Mouse (Mus musculus): ENCODE data around the gene Ankrd31.
"Not testable (repeated sequence)": the region's sequence is repeated elsewhere in the genome, so short reads cannot be mapped to it uniquely, and the experiment has no call there.

The Ankrd31 gene

DNA sequence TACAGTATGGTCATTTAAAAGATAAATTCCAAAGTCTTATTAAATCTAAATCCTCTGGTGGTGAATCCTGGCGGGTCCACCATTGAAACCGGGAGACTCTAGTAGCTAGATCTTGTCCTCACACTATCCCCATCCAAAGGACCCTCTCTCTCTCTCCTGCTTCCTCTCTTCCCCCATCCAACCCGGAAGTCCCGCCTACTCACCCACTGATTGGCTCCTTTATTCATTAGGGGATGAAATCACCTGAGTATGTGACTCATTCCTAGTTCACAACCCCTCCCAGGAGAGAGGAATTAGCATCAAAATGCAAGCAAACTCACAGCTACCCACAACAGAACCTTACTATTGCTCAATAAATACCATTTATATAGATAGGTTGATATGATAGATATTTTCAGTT is 122.7 kb downstream of the Ankrd31 start:
- DNase-seq, result no peak

DNA sequence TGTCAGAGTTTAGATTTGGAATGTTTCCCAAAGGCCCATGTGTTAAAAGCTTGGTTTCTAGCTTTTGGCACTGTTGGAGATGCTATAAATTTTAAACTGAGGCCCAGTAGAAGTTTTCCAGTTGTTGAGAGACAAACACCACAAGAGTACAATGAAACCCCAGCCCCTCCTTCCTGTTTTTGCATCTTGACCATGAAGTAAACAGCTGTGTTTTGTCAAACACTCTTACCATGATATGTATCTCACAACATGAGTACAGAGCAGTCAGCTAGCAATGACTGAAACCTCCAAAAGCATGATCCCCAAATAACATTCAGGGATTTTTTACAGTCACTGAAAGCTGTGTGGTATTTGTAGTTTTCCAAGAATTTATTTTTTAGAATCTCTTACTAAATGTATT is 126.0 kb downstream of the Ankrd31 start:
- DNase-seq, result no peak

DNA sequence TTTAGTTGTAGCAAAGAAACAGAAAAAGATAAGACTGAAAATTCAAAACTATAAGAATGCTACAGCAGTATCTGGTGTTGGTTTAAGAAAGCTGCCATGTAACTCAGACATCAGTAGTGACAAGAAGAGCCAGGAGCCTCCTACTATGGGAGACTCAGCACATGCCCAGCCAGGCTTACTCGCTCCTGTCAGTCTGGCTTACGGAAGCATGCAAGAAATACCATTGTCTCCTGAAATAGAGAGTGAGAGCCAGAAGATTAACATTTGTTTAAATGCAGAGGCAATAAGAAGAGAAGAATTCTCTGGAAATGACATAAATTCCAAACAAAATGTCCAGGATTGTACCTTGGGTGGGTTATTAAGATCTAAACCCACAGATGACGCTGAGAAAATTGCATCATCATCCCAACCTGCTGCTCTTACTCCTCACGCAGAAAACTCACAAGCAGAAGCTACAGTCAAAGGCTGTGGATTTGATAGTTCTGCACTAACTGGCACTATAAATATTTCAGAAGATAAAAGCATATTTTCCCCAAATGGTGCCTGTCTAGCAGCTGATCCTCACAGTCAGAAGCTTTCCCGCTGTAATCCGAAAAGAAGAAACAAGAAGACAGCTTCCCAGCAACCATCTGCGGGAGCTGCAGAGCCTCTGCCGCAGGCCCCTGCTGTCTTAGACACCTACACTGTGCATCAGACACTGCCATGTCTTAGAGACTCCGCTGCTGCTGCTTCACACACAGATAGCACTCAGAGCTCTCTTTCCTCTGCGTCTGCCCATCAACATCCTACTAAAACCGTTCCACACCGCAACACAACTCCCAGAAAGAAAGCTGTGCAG is 130.4 kb downstream of the Ankrd31 start:
- DNase-seq, result no peak

DNA sequence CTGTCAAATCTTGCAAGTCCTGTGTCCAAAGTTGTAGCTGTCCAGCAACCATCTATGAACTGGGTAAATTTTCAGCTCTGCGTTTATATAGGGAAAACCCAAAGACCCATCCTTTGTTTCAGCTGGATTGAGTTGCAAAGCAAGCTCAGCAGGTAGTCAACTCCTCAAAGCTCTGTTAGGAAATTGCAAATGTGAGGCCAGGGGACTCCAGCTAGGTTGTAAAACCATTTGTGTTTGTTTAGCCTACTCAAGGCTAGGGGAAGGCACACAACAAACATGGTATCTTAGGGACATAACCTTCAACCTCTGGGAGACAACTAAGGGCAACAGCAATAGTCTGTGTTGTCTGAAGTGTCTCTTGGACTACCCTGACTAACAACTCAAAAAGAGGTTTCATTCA is 136.5 kb downstream of the Ankrd31 start:
- DNase-seq, result no peak

DNA sequence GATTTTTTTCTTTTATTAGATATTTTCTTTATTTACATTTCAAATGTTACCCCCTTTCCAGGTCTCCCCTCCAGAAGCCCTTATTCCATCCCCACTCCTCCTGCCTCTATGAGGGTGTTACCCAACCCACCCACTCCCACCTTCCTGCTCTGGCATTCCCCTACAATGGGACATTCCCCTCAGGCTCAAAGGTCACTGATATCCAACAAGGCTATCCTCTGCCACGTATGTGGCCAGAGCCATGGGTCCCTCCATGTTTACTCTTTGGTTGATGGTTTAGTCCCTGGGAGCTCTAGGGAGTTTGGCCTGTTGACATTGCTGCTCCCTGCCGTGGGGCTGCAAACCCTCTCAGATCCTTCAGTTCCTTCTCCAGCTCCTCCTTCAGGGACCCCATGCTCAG is 141.9 kb downstream of the Ankrd31 start:
- no peak for DNase-seq

DNA sequence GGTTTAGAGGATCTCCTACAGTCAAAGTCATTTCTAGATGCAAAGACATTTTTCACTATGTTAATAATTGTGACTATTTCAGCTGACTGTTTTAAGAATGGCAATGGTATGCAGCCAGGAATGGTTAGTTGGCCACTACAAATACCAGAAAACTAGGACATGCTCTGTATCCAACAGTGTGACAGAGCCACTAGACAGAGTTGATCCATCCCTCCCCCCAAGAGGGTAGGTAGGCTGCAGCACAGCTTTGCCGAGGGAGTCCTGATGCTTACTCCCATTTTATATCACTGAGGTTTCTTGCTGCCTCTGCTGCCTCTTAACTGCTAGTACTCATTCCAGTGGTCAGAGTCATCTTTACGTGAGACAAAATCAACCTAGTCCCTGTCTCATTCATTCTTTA is 147.1 kb downstream of the Ankrd31 start:
- no peak for DNase-seq

DNA sequence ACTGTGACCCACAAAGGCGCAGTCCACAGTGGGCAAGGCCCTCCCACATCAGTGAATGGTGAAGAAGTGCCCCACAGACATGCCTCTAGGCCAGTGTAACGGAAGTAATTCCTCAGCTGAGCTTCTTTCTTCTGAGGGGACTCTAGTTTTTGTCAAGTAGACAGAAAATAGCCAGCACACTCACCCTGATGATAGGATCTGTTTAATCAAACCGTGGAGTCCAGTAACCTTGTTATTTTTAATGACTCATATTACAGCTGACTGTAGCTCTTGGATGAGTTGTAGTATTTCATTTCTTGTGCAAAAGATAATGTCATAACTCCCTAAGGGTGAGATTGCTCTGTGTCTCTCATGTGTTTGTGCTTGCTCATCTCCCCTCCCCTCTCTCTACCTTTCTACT is 158.6 kb downstream of the Ankrd31 start:
- DNase-seq, result no peak

DNA sequence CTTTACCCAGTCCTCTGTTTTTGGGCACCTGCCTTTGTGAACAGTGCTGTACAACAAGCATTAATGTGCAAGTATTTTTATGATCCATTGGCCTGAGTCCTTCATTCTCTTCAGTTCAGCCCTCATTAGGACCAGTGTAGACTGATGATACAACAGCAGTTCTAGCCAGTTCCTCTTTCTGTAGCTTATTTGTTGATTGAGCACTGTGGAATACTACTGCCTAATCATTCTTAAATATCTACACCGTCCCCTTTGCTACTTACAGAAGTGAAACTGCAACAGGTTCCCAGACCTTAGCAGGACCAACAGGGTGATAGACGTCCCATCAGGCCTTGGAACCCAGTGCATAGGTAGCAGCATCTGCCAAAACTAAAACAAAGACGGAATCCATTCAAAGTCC is 163.1 kb downstream of the Ankrd31 start:
- DNase-seq, result no peak

DNA sequence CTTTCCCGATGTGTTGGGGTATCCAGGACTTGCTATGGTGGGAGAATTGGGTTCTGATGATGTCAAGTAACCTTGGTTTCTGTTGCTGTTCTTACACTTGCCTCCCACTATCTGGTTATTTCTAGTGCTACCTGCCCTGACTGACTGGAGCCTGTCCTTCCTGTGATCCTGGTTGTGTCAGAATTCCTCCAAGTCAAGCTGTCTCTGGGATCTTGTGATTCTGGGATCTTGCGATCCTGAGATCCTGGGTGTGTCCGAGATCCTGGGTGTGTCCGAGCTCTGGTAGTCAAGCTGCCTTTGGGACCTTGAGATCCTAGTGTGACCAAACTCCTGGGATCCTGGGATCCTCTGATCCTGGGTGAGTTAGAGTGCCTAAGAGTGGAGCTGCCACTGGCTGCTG is 175.1 kb downstream of the Ankrd31 start:
- DNase-seq, result not testable (repeated sequence)

DNA sequence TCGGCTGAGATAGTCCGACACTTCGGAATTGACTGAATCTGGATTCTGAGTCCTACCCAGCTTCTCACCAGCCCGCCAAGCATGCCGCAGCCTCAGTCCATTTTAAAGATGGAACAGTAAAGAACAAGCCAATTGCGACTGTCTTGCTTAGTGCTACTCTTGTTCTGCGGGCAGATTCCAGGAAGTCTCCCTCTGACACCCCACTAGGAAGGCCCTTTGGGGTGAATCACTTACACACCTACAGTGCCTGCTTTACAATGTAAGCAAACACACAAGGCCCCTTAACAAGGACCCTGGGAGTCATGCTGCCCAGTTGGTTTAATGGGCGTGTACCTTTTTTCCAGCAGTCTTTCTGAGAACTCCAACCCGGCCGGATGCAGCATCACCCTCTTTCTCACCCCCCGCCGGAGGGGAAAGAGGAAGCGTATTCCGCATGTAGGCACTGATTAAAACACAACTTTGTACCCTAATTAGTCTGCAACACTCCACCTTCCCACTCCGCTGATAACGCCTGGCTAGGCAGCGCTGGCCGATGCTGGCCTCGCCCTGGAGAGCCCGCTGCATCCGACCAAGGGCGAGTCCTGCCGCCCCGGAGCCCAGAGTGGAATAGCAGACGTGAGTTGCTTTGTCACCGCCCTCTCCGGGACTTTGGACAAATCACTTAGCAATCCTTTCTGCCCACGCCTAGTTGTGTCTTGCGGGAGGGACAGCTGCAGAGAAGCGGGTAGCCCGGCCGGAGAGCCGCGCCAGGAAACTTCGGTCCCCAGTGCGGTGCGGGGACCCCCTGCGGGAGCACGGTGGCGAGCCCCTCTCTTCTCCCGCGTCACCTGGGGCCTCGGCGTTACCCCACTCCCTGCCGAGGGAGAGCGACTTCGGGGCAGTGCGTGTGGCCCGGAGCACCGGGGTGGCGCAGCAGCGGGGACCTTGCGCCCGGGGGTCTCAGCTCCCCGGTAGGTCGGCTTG is 176.2 kb downstream of the Ankrd31 start, which contains the start of gene Gcnt4:
Gene Gcnt4, plus strand, starts transcription at position 691 of the 963 bp plus-strand sequence.
- DNase-seq, result no peak

DNA sequence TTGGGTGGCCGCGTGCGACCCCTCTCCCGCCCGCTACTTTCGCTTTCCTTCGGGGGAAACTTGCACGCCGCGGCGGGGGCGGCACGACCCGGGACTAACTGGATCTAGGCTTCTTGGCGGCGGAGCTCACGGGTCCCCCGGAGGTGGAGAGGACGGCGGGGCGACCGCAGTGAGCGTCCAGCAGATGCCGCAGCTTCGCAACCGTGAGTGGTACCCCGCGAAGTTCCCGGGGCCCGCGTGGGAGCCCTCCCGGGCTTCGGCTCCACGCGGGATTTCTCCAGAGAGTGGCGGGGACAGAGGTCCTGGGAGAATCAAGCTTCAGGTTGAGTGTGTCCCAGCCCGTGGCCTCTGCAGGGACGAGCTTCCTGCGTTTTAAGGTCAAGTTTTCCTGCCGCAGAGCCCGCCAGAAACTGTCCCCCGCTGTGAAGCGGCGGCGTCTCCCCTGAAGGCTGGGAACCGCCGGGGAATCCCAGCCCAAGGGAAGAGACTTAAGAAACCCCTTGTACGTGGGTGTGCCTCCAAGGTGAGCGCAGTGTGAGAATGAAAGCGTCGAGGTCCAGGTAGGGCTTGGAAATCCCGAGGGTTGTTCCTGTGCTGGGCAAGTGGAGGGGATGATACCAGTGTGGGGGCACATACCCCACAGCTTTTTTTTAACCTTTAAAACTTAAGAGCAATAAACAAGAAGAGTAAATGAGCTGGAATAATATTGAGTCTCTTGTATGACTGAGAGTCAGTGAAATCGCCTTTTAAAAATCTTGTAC is 177.1 kb downstream of the Ankrd31 start:
- no peak for DNase-seq

DNA sequence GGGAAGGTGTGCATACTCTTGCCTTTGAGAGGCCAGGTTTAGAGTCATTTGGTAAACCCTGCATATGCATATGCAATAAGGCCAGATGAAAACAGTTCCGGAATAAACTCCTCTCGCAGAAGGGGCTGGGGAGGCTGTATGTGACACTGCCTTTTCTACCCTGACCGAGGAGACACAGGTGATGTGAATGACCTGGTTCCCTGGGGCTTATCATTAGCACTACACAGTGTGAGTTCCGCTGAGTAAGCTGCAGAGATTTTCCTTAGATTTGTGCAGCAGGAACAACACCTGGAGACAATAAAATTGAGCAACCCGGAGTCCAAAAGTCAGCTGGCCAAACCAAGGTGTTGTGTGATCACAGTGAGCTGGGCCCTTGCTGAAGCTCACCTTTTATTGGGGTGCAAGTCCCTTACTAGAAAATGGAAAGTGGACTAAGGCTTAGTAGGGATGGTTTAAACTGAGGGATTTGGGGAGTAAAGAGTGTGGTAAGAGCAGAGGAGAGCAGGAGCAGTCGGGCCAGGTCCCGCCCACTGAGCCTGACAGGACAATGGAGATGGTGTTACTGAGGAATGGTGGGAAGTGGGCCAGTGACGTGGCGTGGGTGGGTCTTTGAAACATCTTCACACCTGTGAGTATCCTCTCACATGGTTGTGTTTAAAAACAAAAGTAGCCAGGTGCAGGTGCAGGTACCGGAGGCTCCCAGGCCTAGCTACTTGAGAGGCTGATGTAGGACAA is 178.1 kb downstream of the Ankrd31 start:
- no peak for DNase-seq

DNA sequence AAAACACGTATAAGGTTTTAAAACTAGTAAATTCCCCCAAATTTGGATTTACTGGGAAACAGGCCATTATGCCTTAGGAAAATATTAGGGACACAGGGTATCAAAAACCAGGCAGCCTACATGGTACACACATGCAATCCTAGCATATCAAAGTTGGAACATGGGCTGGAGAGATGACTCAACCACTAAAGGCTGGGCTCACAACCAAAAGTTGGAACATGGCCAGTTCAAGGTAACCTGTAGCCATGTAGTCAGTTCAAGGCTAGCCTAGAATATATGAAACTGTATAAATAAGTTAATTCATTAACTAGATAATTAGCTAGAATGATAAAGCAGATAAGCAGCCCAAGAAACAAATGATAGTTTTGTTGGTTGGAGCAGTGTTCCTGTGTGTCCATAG is 179.7 kb downstream of the Ankrd31 start:
- DNase-seq, result no peak

DNA sequence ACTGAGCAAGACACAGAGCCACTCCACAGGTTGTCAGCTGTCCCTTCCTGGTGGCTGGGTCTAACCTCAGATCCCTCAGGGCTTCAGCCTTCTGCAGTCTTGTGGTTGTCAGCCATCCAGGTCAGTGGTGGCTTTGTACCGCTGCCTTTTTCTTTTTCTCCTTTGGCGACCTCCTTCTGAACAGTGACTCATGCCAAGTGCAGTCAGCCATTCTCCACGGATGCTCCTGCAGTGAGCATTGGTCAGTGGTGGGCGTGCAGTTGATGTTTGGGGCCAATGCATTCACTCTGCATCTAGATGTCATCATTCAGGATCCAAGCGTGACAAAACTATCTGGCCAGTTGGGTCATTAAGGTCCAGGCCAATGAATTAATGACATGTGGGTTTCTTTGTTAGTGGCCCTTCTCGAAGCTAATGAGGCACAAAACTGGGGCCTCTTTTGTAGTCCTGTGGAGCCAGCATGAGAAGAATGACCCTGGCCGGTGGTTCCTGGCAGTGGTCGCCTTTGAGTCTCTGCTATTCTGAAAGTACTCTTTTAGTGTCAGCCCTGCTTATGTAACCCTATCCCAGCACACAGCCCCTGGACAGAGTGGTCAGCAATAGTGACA is 180.5 kb downstream of the Ankrd31 start:
- no peak for DNase-seq

DNA sequence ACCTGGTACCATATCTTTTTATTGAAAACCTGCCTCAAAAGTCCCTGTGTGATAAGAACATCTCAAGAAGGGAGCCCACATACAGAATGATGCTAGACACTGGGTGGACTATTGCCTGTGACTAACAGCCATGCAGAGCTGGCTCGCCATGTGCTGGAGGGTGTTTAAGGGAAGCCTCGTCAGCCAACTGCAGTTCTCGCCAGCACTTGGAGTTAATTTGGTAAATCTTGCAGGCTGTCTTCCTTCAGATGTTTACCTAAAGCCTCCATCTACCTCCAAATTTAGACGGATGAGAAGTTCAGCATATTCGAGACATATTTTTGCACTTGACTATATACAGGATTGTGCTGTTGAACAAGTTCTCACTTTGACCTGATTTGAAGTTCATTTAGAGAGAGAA is 184.7 kb downstream of the Ankrd31 start:
- DNase-seq, result no peak

DNA sequence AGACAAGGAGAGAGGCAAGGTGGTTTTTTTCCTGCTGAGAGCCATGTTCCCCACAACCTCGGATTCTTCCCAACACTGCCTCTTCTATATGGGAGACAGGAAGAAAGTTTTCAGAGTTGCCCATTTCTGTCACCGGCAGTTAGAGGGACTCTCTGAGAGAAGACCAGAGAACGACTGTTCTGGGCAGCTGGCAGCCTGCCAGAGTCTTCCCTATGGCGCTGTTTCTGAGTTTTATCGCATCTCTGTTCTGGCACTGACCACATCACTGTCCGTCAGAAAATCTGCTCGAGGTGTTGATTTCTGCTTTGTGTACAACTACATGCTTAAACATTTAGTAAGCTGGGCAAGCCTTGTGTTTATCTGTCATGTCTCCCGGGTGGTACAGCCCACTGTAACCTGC is 185.3 kb downstream of the Ankrd31 start:
- DNase-seq, result no peak

DNA sequence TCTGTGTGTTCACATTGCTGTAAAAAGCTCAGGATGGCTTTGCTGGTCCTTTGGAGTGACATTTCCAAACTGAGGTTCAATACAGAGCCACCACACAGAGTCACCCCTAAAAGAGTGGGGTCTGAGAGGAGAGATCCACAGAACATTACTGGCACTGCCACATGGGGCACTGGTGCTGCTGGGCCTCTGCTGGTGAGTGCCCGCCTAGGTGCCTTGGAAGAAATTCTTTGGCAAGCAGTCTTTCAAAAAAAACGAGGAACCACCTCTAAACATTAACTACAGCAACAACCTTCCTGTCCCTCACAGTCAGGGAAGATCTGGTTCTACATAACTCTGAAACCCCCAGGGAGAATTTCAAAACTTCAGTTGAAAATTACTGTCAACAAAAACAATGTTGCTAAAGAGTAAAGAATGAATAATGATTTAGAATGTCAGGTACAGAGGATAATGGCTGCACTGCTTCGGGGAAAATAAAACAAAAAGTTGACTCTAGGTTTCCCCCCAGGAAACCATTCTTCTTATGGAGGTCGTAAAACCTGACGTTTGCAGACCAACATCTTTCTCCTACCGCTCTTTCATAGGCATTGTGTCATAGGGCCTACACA is 188.2 kb downstream of the Ankrd31 start:
- no peak for DNase-seq

DNA sequence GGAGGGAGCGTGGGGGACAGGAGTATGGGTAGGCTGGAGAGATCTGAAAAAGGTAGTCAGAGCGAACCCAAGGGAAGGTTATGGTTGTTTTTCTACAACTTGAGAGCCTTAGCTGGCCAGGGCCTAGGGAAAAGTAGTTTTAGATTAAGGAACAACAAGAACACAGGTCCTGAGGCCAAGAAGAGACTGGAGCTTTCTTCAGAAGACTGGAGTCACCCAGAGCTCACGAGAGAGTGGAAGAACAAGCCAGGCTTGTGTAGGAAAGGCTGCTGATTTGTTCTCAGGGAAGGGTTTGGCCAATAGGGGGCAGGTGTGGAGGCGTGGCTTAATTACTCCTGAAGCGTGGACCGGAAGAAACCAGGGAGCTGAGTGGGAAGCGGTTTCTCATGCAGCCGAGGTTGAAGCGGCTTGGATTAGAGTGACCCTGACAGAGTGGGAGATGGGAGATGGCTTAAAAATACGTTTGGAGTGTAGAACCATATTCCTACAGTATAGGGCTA is 189.0 kb downstream of the Ankrd31 start:
- DNase-seq, result no peak

DNA sequence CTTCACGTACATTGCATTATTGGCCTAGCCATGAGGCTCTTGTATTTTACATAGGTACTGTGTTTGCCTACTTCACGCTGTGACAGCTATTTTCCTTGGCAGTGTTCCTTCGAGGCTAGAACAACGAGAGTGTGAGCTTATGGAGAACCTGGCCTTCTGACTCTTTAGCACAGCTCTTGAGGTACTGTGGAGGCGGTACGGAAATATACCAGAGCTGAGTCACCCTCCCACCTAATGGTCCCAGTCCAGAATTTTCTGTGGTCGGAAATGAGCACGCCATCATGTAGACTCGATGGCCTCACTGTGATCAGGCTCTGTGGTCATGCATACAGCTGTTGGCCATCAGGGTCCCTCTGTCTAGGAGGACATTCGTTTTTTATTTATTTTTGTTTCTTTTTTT is 191.6 kb downstream of the Ankrd31 start:
- DNase-seq, result no peak

DNA sequence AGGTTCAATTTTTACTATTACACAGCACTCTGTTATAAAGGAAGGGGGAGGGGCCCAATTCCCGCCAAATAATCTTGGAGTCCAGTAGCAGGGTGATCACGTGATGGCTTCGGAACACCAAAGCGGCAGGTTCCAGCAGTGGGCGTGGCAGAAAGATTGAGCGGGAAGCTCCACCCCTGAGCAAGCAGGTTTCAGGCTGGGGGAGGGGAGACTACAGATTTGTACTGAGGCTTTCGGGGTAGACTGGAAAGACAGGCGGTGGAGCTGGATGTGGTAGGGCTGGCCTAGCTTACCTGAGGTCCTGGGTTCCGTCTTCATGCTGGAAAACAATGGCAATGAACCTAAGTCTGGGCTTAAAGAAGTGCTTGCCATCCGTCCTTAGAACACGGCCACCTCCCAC is 193.4 kb downstream of the Ankrd31 start:
- DNase-seq, result not testable (repeated sequence)

DNA sequence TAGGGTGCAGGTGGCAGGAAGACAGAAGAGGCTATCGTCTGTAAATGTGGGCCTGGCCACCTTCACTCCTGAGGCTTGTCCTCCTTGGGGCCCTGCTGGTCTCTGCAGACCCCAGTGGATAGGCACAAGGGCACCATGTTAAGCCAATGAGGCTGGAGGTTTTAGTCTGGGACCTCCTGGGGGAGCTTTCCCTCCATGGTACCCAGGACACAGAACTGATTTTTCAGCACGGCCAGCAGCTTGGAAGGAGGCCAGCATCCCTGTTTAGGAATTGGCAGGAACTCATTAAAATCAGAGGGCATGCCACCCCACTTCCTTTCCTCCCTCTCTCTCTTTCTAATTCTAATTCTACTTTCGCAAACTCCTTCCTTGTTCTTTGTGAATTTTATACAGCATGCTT is 195.5 kb downstream of the Ankrd31 start:
- DNase-seq, result peak; percentile 7
